Mouse (Mus musculus) layer of hippocampus, adult 18-20 months (tissue): ENCODE measurements around the gene Pfn3. TPM values are rescaled to one million over a fixed set of nuclear protein-coding genes. Genes with fewer than 3 reads are reported as not detected.
"Not testable (repeated sequence)": the region's sequence is repeated elsewhere in the genome, so short reads cannot be mapped to it uniquely, and the experiment has no call there.

ENCODE experiments used
- DNase-seq, 2 experiments: peaks; one replicate each; pipeline ENCODE4 v3.0.0; 2022; ENCODE audit warnings: low spot score in 2 of 2
- long read RNA-seq: library from polyadenylated mRNA; stranded (forward); transcript quantifications from one replicate; pipeline ENCODE4 v2.0.0, GENCODE M21; 2021
- total RNA-seq, 2 experiments: library from RNA; stranded (reverse); gene quantifications; 2 replicates each; pipeline ENCODE4 v1.2.3; 2021

Gene Pfn3
- under 1 TPM in 1 of 2 experiments, not detected in 1; 0.68 TPM for total RNA-seq
- long read RNA-seq, result 0 reads

GRCm38 (mm10) chr13:55414743-55415380 is at the start of gene Pfn3:
Pfn3 (minus strand) TSS chr13:55415232.
- peak; percentile 62 to 78 for DNase-seq

GRCm38 (mm10) chr13:55464027-55464884 is 49.2 kb upstream of the Pfn3 start, which contains the start of gene Prr7:
Prr7 (plus strand) TSS chr13:55464267.
- DNase-seq, result peak in 1 of 2 experiments; percentile 78

DNA sequence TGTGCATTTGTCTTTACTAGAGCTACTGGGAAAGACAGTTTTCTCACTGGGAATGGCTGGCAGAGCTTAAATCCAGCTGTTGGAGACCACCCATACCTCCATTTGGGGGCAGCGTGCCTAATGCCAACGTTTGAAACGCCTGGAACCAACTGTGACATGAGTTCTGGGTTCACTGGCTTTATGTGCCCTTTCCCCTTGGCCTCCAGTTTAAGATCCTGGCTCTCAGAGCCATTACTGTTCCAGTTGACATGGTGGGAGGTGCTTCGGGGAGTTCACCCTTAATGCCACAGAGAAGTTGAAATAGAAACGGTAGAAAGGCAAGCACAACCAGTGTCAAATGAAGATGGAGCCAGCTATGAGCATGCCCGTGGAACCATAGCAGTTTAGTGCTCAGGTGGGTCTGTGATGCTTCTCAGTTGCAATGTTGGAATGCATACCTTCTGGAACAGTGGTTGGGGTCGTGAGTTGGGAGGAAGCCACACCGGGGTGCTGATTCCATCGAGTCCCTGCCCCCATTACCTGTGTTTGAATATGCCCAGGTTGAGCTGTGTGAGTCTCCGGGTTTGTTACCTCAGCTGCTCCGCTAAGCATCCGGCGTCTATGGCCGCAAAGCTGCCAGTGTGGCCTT is 48.5 kb upstream of the Pfn3 start:
- no peak for DNase-seq

DNA sequence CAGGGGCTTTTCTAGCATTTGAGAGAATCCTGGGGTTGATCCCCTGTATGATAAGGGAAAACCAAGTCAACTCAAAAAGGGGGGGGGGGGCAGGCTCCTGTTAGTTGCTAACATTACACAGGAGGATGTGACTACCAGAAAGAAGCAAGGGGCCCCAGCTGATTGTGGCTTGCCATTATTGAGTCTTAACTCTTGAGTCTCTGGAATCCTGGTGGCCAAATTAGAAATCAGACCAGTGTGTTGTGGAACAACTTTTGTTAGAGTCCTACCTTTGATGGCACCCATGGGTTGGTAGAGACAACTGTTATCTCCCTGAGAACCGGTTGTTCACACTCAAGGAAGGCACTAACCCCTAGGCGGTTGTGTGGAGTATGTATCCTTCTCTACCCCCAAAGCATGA is 47.9 kb upstream of the Pfn3 start:
- no peak for DNase-seq

GRCm38 (mm10) chr13:55451785-55452549 is 36.9 kb upstream of the Pfn3 start:
- DNase-seq, result no peak

DNA sequence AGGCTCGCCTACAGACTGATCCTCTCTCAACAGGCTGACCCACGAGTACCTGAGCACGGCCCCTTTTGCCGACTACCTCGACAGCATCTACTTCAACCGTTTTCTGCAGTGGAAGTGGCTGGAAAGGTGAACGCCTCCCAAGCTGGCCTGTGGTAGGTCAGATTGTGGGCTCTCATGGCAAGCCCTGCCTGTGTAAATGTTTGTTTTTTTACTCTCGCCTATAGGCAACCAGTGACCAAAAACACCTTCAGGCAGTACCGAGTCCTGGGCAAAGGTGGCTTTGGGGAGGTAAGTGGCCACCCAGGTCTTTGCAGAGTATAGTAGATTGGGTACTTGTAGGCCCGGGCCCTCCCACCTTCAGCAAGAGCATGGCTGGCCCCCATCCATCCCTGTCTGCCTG is 36.3 kb upstream of the Pfn3 start:
- DNase-seq, result no peak

DNA sequence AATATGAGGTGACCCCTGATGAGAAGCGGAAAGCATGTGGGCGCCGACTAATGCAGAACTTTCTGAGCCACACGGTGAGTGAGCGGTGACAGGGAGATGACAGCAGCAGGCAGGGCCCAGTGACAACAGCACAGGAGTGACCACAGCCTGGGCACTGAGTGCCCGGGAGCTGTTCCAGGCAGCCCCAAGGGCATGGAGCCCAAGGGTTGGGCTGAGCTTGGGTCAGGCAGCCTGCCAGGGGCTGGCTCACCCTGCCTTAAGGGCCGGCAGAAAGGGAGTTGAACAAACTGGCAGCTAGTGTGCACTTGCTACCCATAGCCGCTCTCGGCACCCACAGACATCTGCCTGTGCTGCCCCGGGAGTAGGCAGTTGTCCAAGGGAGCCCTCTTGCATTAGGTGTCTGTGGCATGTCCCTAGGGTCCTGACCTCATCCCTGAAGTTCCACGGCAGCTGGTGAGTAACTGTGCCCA is 35.5 kb upstream of the Pfn3 start:
- DNase-seq, result peak in 1 of 2 experiments; percentile 57

DNA sequence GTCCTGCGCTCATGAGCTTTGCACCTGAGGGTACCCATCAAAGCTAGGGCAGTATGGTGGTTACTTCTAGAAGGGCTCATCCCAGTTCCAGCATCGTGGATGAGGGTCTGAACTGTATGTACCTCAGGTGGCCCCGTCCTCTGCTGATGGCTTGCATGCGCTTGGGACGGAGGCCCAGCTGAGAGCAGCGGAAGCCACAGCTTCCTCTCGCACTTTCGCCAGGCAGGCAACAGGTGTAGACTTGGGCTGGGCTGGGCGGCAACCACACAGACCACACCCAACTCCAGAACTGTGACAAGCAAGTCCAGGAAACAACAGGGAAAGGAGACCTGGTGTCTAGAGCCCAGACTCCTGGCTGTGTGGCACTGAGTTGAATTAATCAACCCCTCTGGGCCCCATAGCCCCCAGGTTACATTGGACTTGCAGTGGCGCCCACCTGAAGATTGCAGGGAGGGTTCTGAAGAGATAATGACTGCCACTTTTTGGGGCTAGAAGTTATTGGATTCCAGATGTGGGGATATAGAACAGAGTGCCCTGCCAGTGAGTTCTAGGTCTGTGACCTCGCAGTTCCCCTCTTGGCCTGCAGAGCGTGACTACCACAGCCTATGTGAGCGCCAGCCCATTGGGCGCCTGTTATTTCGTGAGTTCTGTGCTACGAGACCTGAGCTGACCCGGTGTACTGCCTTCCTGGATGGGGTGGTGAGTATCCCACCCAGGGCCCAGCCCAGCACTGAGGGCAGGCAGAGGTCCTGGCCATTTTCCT is 34.8 kb upstream of the Pfn3 start:
- DNase-seq, result no peak

DNA sequence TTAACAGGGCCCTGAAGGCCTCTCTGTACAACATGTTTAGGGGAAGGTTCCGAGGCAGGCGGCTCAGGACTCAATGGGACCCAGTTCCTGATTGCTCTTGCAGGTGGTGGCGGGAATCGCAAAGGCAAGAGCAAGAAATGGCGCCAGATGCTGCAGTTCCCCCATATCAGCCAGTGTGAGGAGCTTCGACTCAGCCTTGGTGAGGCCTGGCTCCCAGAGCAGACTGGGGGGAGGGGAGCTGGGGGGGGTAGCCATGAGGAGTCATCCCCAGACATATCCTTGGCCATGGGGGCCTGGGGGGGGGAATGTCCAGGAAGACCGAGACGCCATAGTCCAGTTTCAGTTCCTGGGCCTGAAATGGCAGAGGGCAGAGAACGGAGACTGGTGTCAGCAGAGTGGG is 34.2 kb upstream of the Pfn3 start:
- DNase-seq, result no peak

GRCm38 (mm10) chr13:55448131-55448530 is 33.1 kb upstream of the Pfn3 start:
- DNase-seq, result no peak

DNA sequence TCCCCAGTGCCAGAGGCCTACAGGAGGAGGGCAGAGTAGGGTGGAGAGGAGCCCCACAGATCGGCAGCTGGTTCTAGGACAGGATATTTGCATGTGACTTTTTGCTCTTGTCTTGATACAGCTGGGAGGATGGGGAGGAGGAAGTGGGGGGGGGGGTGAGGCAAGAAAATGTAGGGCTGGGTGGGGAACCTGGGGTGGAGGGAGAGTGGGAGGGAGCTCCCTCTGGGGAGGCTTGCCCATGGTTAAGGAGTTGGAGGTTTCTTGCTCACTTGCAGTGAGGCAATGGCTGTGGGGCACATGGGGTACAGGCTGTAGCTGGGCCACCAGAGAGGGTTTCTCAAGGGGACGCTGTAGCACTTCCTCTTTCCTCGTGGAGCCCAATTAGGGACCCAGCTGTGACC is 32.5 kb upstream of the Pfn3 start:
- DNase-seq, result no peak

DNA sequence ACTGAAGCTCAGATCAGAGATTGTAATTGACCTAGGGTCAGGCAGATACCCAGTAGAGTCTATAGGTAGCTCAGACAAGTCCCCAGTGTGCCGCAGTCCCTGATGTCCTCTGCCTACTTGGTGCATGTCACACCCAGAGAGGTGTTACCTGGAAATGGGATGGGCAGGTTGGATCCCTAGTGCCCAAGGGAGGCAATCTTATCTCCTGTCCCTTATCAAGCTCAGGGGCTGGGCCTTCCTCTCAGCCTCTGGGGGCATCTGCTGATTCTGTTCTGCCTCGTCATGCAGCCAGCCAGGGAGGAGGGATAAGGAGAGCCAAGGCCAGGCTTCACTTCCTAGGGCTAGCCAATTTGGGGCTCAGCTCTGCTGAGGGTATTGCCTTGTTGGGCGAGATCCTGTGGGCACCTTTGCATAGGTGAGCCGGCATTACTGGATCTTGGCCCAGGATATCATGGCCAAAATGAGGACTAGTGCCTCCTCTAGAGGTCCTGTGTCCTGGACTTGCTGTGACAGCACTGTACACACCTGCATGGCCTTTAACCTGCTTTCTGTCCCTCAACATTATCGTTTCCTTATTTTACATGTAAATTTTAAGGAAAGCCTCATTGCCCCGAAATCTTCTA is 31.6 kb upstream of the Pfn3 start:
- no peak for DNase-seq

DNA sequence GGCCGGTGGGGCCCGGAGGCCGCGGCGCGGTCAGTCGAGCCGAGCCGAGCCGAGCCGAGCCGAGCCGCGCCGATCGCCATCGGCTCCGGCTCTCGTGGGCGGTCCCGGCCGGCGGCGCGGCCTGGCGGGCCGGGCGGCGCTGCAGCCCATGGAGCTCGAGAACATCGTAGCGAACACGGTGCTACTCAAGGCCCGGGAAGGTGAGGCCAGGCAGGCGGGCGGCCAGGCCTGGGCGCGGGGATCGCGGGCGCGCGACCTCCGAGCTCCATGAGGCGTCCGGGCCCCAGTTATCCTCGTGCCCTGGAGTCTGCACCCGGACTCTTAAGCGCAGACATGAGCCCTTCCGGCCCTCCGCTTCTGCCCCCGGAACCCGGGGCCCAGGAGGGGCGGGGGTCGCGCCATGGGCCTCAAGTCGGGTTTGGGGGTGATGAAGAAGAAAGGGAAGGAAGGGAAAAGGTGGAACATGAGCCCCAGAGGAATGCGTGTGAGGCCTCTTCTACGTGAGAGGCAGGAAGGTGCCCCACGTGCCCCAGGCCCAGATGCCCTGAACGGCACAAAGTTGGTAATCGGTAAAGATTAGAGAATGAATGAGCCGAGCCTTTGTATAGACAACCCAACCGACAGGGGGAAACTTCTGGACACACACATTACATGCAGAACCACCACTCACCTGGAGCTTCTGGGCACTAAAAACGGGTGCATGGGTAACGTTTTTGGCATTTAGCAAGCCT is 30.5 kb upstream of the Pfn3 start:
- DNase-seq, result no peak

GRCm38 (mm10) chr13:55444937-55445315 is 29.9 kb upstream of the Pfn3 start, which contains the start of gene Grk6:
Grk6 (plus strand) TSS chr13:55445072.
- DNase-seq, result peak; percentile 100

DNA sequence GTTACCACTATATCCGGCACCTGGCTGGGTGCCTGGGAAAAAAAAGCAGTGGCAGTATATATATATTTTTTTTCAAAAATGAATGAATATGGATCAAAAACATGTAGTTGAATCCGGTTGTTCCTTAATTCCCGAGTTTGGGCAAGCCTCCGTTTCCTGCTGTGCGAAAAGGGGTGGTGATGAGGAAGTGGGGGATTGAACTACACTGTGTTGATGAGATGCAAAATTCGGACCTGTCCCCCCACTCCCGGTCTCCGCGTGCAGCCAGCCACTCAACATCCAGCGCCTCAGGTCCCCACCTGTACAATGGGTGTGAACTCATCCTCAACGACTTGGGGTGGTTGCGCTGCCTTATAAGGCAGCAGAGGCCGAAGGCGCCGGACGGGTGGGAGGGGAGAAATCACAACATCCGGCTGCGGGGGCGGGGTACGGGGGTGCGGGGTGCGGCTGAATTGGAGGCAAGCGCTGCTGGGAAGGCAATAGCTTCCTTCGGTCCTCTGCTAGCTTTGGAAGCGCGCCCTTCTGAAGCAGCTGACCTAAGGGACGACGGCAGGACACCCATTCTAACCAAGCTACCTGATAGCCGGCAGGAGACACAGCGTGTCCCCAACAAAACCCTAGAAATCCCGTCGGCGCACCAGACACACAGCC is 29.4 kb upstream of the Pfn3 start:
- no peak for DNase-seq

GRCm38 (mm10) chr13:55443799-55444285 is 28.8 kb upstream of the Pfn3 start:
- DNase-seq, result no peak

DNA sequence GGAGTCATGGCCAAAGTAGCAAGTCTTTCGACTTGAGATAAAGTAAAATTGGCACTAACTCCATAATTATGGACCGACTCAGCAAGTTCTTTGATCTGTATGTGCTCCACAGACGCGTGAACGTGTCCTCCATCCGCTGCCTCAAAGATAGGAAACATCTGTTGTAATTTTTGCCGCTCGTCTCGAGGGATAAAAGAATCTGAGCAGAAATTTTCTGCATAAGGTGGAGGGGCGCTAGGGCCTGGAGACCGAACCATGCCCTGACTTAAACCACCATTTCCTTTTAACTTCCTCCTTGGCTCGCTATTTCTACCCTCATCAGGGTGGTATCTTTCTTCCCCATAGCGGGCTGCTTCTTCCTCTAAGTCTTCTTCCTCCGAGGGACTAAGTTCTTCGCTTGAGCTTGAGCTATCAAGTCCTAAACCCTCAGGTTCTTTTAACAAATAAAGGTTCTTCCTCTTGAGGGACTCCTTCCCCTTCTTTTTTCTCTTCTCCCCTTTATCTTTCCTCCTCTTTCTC is 22.1 kb upstream of the Pfn3 start:
- not testable (repeated sequence) for DNase-seq
